Mouse (Mus musculus): ENCODE data around the gene Gm7903. TPM values are rescaled to one million over a fixed set of nuclear protein-coding genes. Genes with fewer than 3 reads are reported as not detected.
"Not testable (repeated sequence)": the region's sequence is repeated elsewhere in the genome, so short reads cannot be mapped to it uniquely, and the experiment has no call there.

The Gm7903 gene
- polyA plus RNA-seq (2014; fragmentation: Nextera tagmentation; extraction: Ambion mirVana) = not detected in 2 replicates

- not testable (repeated sequence) for H3K9ac ChIP-seq (ENCODE audit: low read depth, low read length); H3K27me3 ChIP-seq (replicated peaks; ENCODE audit: control insufficient read depth, insufficient read depth, low read length); H3K4me3 ChIP-seq (ENCODE audit: low read depth, low read length); H3K4me2 ChIP-seq; H3K36me3 ChIP-seq (ENCODE audit: control insufficient read depth, insufficient read depth, low read length); ATAC-seq (replicated peaks; ENCODE audit: low FRiP score); DNase-seq (ENCODE audit: low spot score); H3K27ac ChIP-seq (ENCODE audit: low read depth, low read length); H3K9me3 ChIP-seq (ENCODE audit: control insufficient read depth, low read length); H3K4me1 ChIP-seq (replicated peaks; ENCODE audit: control insufficient read depth, insufficient read depth, low read length)
- WGBS = no CpG with 5 or more reads among the region's 15 CpGs
Observed at GRCm38 (mm10) chrX:135433535-135433934, at the start of gene Gm7903. Gm7903 (plus strand) TSS chrX:135433835.

- H3K9me3 ChIP-seq (ENCODE audit: control insufficient read depth, low read length); H3K9ac ChIP-seq (ENCODE audit: low read depth, low read length); H3K36me3 ChIP-seq (ENCODE audit: control insufficient read depth, insufficient read depth, low read length); H3K4me1 ChIP-seq (replicated peaks; ENCODE audit: control insufficient read depth, insufficient read depth, low read length); H3K4me3 ChIP-seq (ENCODE audit: low read depth, low read length); H3K27ac ChIP-seq (ENCODE audit: low read depth, low read length); DNase-seq (ENCODE audit: low spot score); H3K27me3 ChIP-seq (replicated peaks; ENCODE audit: control insufficient read depth, insufficient read depth, low read length); H3K4me2 ChIP-seq; ATAC-seq (replicated peaks; ENCODE audit: low FRiP score): not testable (repeated sequence)
- WGBS = no CpG with 5 or more reads among the region's 3 CpGs
Observed at GRCm38 (mm10) chrX:135403578-135403977, 30.1 kb upstream of the Gm7903 start.

GRCm38 (mm10) chrX:135421203-135421602, 12.4 kb upstream of the Gm7903 start:
- H3K27me3 ChIP-seq (replicated peaks; ENCODE audit: control insufficient read depth, insufficient read depth, low read length); H3K4me2 ChIP-seq; H3K4me1 ChIP-seq (replicated peaks; ENCODE audit: control insufficient read depth, insufficient read depth, low read length); H3K4me3 ChIP-seq (ENCODE audit: low read depth, low read length); DNase-seq (ENCODE audit: low spot score); H3K36me3 ChIP-seq (ENCODE audit: control insufficient read depth, insufficient read depth, low read length); H3K9ac ChIP-seq (ENCODE audit: low read depth, low read length); H3K9me3 ChIP-seq (ENCODE audit: control insufficient read depth, low read length); H3K27ac ChIP-seq (ENCODE audit: low read depth, low read length); ATAC-seq (replicated peaks; ENCODE audit: low FRiP score): not testable (repeated sequence)
- WGBS = 34% methylated on average over 3 of the region's 7 CpGs

DNA sequence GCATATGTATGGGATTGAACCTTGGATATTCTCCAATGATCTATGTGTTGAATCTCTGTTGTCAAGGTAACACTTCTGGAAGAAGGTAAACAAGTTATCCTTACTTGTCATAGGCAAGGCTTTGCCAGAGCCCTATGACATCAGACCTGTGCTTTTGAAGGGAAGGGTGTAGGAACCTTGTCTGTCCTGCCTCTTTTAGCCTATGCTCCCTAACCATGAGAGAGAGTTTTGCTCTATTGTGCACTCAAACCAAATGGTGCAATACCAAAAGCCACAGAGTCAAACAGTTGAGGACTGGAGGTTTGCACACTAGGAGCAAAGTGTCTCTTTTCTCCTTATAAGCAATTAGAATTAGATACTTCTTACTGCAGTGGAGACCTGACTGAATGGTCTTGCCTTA, 11.8 kb upstream of the Gm7903 start:
- not testable (repeated sequence) for H3K36me3 ChIP-seq (ENCODE audit: control insufficient read depth, insufficient read depth, low read length); H3K4me3 ChIP-seq (ENCODE audit: low read depth, low read length); H3K27me3 ChIP-seq (replicated peaks; ENCODE audit: control insufficient read depth, insufficient read depth, low read length); H3K27ac ChIP-seq (ENCODE audit: low read depth, low read length); H3K9me3 ChIP-seq (ENCODE audit: control insufficient read depth, low read length); H3K4me1 ChIP-seq (replicated peaks; ENCODE audit: control insufficient read depth, insufficient read depth, low read length); H3K9ac ChIP-seq (ENCODE audit: low read depth, low read length); ATAC-seq (replicated peaks; ENCODE audit: low FRiP score); H3K4me2 ChIP-seq; DNase-seq (ENCODE audit: low spot score)

GRCm38 (mm10) chrX:135422473-135422872, 11.2 kb upstream of the Gm7903 start:
- not testable (repeated sequence) for DNase-seq (ENCODE audit: low spot score); ATAC-seq (replicated peaks; ENCODE audit: low FRiP score); H3K36me3 ChIP-seq (ENCODE audit: control insufficient read depth, insufficient read depth, low read length); H3K9ac ChIP-seq (ENCODE audit: low read depth, low read length); H3K27ac ChIP-seq (ENCODE audit: low read depth, low read length); H3K4me2 ChIP-seq; H3K4me1 ChIP-seq (replicated peaks; ENCODE audit: control insufficient read depth, insufficient read depth, low read length); H3K27me3 ChIP-seq (replicated peaks; ENCODE audit: control insufficient read depth, insufficient read depth, low read length); H3K4me3 ChIP-seq (ENCODE audit: low read depth, low read length); H3K9me3 ChIP-seq (ENCODE audit: control insufficient read depth, low read length)
- whole genome bisulfite sequencing = no CpG with 5 or more reads among the region's 4 CpGs

- H3K9me3 ChIP-seq (ENCODE audit: control insufficient read depth, low read length); ATAC-seq (replicated peaks; ENCODE audit: low FRiP score); H3K27ac ChIP-seq (ENCODE audit: low read depth, low read length); H3K9ac ChIP-seq (ENCODE audit: low read depth, low read length); DNase-seq (ENCODE audit: low spot score); H3K4me1 ChIP-seq (replicated peaks; ENCODE audit: control insufficient read depth, insufficient read depth, low read length); H3K4me3 ChIP-seq (ENCODE audit: low read depth, low read length); H3K36me3 ChIP-seq (ENCODE audit: control insufficient read depth, insufficient read depth, low read length); H3K27me3 ChIP-seq (replicated peaks; ENCODE audit: control insufficient read depth, insufficient read depth, low read length); H3K4me2 ChIP-seq: not testable (repeated sequence)
- WGBS = no CpG with 5 or more reads among the region's 3 CpGs
Observed at GRCm38 (mm10) chrX:135464160-135464559, 30.5 kb downstream of the Gm7903 start.

DNA sequence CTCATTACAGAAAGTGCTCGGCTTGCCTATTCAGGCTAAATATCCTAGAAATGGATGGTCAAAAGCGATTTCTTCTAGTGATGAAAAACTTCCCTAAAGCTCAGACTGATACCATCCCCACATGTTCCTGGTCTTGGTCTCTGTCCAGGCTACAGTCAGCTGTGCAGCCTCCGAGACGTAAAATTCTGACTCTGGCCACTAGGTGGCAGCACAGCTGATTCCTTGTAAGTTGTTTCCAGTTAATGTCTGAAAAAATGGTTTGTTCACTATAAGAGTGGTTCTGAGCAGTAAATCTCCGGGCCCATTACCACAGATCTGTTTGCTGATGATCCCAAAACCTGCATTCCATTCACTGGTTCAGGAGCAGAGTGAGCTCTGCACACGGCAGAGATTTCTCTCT, 48.3 kb downstream of the Gm7903 start:
- not testable (repeated sequence) for DNase-seq (ENCODE audit: low spot score); H3K27ac ChIP-seq (ENCODE audit: low read depth, low read length); H3K4me3 ChIP-seq (ENCODE audit: low read depth, low read length); H3K27me3 ChIP-seq (replicated peaks; ENCODE audit: control insufficient read depth, insufficient read depth, low read length); H3K4me2 ChIP-seq; H3K9me3 ChIP-seq (ENCODE audit: control insufficient read depth, low read length); H3K9ac ChIP-seq (ENCODE audit: low read depth, low read length); ATAC-seq (replicated peaks; ENCODE audit: low FRiP score); H3K4me1 ChIP-seq (replicated peaks; ENCODE audit: control insufficient read depth, insufficient read depth, low read length); H3K36me3 ChIP-seq (ENCODE audit: control insufficient read depth, insufficient read depth, low read length)
- no CpG with 5 or more reads among the region's 6 CpGs for WGBS

DNA sequence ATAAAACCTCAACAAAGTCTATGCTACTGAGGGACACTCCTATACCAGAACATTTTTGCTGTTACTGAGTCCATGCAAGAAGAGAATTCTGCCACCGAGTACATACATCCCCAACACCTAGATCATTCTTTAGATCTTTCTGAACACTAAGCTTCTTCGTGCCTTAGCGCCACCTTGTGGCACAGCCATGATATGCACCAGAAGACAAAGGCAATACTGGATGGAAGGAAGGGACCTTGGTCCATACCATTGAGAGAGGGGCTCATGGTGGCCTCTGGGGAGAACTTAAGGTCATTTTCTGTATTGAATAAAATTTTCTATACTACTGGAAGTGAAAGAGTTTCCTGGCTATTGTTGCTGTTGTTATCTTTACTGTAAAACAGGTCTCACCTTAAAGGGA, 49.5 kb downstream of the Gm7903 start:
- H3K4me2 ChIP-seq; H3K4me1 ChIP-seq (replicated peaks; ENCODE audit: control insufficient read depth, insufficient read depth, low read length); H3K9me3 ChIP-seq (ENCODE audit: control insufficient read depth, low read length); H3K36me3 ChIP-seq (ENCODE audit: control insufficient read depth, insufficient read depth, low read length); H3K27ac ChIP-seq (ENCODE audit: low read depth, low read length); H3K27me3 ChIP-seq (replicated peaks; ENCODE audit: control insufficient read depth, insufficient read depth, low read length); ATAC-seq (replicated peaks; ENCODE audit: low FRiP score); H3K9ac ChIP-seq (ENCODE audit: low read depth, low read length); DNase-seq (ENCODE audit: low spot score); H3K4me3 ChIP-seq (ENCODE audit: low read depth, low read length): not testable (repeated sequence)
- WGBS = no CpG with 5 or more reads among the region's 3 CpGs
